Mouse (Mus musculus): ENCODE measurements around the gene Ust. TPM values are rescaled to one million over a fixed set of nuclear protein-coding genes. Genes with fewer than 3 reads are reported as not detected.
"Not testable (repeated sequence)": the region's sequence is repeated elsewhere in the genome, so short reads cannot be mapped to it uniquely, and the experiment has no call there.

Gene Ust
- total RNA-seq (2021): 1 to 10 TPM; 2.4 to 2.8 TPM

DNA sequence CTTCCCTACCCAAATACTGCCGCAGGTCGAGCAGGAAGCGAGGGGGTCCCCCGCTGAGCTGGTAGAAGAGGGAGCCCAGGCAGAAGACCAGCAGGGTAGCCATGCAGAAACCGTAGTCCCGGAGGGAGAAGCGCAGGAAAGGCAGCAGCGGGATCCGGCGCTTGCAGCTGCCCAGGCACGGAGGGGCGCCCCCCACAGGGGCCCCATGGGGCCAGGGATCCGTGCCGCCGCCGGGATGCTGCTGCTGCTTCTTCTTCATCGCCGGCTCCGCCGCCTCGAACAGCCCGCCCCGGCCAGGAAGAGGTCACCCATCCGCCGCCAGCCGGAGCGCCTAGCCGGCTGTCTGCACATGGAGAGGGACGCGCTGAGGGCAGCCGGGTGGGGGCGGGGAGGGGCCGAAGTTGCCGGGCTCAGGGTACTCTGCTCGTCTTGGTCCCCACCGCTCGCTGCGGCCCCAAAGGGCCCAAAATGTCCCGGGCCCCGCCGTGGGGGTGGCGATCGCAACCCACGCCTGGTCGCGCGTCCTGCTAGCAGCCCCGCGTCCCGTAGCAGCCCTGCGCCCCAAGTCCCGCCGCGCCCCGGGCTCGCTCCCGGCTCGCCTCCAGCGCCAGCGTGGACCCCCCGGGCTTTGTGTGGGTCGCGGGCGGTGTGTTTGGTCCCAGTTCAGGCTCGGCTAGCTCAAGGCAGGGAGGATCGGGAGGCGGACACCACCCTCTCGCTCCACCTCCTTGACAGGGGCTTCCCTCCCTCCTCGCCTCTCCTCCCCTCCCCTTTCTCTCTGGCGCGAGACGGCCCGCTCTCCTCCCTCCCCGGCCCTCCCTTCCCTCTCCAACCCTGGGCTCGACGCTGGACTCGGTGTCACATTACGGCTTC lies at the start of gene Ust:
Gene Ust (minus strand): TSS at position 685 of the 873 bp plus-strand sequence.
- intact Hi-C loops (cut with DNase I): loop anchor here (2.0 to 5.0 kb wide), 2 partner anchors 196 to 276 kb away; no protein-coding TSS in a partner anchor
- peak; percentile 82 to 85 for DNase-seq

GRCm38 (mm10) chr10:8561366-8561765 lies 42.7 kb upstream of the Ust start:
- no peak for DNase-seq
- intact Hi-C loops (cut with DNase I): no loop called here

DNA sequence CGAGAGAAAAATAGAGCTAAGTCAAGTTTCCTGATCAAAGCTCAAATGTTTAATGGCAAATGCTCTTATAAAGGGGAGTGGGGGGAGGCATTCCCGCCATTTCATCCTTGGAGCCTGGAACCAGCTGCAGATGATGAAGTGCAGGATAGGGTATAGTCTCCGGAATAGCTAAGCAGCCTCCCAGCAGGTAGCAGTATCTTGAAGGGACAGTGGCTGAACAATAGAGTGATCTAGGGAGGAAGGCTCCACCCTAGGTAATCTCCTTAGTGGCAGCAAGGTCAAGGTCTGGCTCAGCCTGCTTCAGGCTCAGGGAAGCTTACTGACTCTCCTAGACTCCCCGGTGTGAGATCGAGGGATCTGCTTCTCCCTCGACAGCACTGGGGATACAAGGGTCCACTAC lies 40.9 kb upstream of the Ust start:
- DNase-seq; intact Hi-C loops (cut with DNase I): not testable (repeated sequence)

- DNase-seq; intact Hi-C loops (cut with DNase I): not testable (repeated sequence)
Measured at GRCm38 (mm10) chr10:8552239-8552638, 33.6 kb upstream of the Ust start.

- DNase-seq; intact Hi-C loops (cut with DNase I): not testable (repeated sequence)
Measured at GRCm38 (mm10) chr10:8551601-8552000, 33.0 kb upstream of the Ust start.

GRCm38 (mm10) chr10:8541514-8541913 lies 22.9 kb upstream of the Ust start:
- intact Hi-C loops (cut with DNase I): no loop called here
- no peak for DNase-seq

DNA sequence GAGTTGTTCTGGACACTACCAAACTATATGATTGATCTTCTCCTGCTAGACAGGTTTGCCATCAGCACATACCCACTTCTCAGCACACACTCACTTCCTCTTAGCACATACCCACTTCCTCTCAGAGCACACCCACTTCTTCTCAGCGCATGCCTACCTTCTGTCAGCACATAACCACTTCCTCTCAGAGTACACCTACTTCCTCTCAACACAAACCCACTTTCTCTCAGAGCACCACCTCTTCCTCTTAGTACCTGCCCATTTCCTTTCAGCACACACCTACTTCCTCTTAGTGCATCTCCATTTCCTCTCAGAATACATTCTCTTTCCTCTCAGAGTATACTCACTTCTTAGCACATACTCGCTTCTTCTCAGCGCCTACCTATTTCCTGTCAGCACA lies 16.8 kb upstream of the Ust start:
- DNase-seq: no peak
- intact Hi-C loops (cut with DNase I): no loop called here

GRCm38 (mm10) chr10:8531651-8532050 lies 13.0 kb upstream of the Ust start:
- no peak for DNase-seq
- intact Hi-C loops (cut with DNase I): loop anchor here (5.0 kb wide), 1 partner anchor 181 kb away; no protein-coding TSS in a partner anchor

GRCm38 (mm10) chr10:8530505-8531051 lies 12.0 kb upstream of the Ust start:
- intact Hi-C loops (cut with DNase I): loop anchor here (5.0 kb wide), 1 partner anchor 182 kb away; no protein-coding TSS in a partner anchor
- no peak for DNase-seq

DNA sequence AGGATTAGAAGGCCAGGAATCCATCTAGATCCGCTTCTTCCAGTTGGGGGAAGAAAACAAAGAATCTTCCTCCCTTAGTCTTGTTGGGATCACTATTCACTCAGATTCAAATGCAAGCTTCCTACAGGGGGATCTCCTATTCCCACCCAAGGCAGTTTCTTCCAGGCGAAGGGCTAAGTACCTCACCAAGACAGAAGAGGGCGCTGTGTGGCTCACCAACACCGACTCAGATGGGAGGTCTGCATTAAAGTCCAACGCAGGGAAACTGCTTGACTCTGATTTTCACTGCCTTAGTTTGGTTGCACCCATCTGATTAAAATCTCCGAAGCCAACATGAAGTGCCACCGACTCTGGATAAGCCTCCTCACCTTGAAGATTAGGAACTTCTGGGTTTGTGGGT lies 10.5 kb upstream of the Ust start:
- peak in 1 of 2 experiments; percentile 25 for DNase-seq

DNA sequence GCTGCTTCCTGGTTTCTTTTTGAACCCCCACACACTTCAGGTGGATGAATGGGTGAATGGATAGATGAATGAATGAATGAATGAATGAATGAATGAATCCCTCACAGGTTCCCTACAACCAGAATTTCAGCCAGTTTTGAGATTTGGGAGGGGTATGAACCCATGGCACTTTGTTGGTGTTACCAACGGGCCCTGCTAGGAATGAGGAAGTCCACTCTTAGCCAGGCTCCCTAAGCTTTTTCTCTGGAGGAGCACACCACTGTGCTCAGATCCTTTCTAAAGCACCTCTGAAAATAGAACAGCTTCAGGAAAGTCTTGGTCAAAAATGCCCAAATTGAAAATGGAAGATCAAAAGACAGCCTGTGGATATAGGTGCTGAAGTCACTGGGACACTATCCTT lies 6.7 kb upstream of the Ust start:
- no peak for DNase-seq
- intact Hi-C loops (cut with DNase I): no loop called here

More for the DNA sequence above, 10.5 kb upstream of the Ust start:
- intact Hi-C loops (cut with DNase I): no loop called here

DNA sequence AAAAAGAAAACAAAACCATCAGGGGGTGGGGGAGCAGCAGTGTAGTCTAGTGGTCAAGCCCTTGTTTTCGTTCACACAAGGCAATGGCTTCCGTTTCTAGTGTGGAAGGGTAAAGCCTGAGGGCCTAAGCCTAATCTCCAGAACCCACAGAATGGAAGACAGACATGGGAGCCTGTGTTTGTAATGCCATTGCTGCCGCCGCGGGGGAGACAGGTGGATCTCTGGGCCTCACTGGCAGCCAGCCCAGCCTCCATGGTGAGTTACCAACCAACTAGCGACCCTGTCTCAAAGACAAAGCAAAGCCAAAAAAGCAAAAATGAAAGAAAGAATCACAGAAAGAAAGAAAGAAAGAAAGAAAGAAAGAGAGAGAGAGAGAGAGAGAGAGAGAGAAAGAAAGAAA lies 2.9 kb upstream of the Ust start:
- DNase-seq: no peak
- intact Hi-C loops (cut with DNase I): no loop called here

GRCm38 (mm10) chr10:8520766-8521395 lies 2.3 kb upstream of the Ust start:
- intact Hi-C loops (cut with DNase I): no loop called here
- no peak for DNase-seq

- no peak for DNase-seq
- intact Hi-C loops (cut with DNase I): loop anchor here (2.0 to 5.0 kb wide), 2 partner anchors 196 to 277 kb away; no protein-coding TSS in a partner anchor
Measured at GRCm38 (mm10) chr10:8519014-8519491, 428 bp upstream of the Ust start.

DNA sequence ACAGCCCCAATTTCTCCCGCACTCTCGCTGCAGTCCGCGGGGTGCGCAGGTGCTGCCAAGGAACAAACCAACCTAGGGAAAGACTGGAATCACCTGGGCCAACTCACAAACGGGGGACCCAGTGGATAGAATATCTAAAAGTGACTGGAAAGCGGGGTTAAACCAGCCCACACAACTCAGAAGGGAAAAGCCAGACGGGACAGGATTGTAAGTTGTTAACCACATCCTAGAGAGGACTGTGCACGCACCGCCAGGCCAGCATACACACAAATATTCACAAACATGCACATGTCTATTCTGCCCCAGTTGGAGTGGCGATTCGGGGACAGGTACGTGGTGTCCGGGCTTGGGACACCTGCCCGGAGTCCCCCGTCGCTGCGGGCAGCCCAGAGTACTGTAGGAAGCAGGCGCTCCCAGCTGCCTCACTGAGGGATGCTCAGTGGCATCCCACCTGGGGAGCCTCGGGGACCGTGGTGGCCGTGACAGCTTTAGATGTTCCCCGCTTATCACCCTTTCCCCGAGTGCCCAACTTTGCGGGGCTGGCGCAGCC lies 959 bp downstream of the Ust start:
- DNase-seq: no peak
- intact Hi-C loops (cut with DNase I): loop anchor here (2.0 to 5.0 kb wide), 2 partner anchors 195 to 275 kb away; no protein-coding TSS in a partner anchor

- intact Hi-C loops (cut with DNase I): loop anchor here (5.0 kb wide), 1 partner anchor 275 kb away; no protein-coding TSS in a partner anchor
- no peak for DNase-seq
Measured at GRCm38 (mm10) chr10:8516916-8517524, 1.6 kb downstream of the Ust start.

DNA sequence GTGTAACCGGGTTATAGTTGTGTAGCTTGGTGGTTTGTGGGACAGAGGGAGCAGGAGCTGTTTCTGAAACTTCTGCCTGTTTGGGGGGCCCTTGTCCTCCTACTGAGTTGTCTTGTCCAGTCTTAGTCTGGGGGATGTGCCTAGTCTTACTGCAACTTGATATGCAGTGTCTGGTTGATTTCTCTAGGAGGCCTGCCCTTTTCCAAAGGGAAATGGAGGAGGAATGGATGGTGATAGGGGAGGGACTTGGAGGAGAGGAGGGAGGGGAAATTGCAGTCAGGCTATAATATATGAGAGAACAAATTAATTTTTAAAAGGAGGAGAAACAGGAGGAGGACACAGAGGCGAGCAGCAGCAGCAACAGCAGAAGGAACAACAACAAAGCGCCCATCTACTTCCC lies 4.9 kb downstream of the Ust start:
- no peak for DNase-seq
- intact Hi-C loops (cut with DNase I): no loop called here

DNA sequence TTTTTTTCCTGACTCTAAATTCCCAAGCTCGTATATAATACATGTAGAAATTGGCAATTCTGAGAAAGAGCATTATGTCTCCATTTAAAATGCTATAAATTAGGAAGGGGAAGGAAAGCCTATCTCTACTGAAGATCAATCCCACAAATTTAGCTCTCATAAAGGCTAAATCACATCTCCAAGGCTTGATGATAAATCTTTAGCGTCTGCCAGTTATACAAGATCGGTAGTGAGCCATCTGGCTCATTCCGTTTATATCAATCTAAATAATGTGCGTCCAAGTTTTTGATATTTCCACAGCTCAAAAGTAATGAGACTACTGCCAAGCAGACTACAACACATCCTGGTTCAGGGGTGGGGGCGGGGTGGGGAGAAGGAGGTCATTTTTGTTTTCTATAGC lies 6.4 kb downstream of the Ust start:
- intact Hi-C loops (cut with DNase I): no loop called here

DNA sequence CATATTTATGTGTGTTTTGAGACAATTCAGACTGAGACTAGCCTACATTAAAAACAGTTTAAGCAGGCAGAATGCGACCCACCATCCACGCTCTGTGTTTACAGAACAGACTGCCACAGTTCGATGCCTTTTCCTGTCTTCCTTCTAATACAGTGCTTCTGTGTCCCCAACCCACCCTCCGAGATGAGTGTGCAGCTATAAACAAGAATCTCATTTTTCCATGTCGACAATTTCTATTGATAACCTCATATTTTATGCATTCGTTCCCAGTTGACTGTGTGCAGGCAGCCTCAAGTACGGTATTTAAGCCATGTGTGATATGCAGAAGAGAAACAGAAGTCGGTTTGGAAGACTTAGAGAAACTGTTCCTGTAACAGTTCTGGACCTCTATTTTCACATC lies 6.9 kb downstream of the Ust start:
- intact Hi-C loops (cut with DNase I): no loop called here
- no peak for DNase-seq

More for the DNA sequence above, 6.4 kb downstream of the Ust start:
- no peak for DNase-seq

- no peak for DNase-seq
- intact Hi-C loops (cut with DNase I): no loop called here
Measured at GRCm38 (mm10) chr10:8506247-8506573, 12.4 kb downstream of the Ust start.
